Mouse (Mus musculus): Measurements from ENCODE around the gene Txndc12. TPM values are rescaled to one million over a fixed set of nuclear protein-coding genes. Genes with fewer than 3 reads are reported as not detected.

Txndc12 gene
- polyA plus RNA-seq (2011; ENCODE audit: insufficient read depth, insufficient read length, low read depth, missing spikeins), result 90.6 and 99.2 TPM in 2 replicates

DNA sequence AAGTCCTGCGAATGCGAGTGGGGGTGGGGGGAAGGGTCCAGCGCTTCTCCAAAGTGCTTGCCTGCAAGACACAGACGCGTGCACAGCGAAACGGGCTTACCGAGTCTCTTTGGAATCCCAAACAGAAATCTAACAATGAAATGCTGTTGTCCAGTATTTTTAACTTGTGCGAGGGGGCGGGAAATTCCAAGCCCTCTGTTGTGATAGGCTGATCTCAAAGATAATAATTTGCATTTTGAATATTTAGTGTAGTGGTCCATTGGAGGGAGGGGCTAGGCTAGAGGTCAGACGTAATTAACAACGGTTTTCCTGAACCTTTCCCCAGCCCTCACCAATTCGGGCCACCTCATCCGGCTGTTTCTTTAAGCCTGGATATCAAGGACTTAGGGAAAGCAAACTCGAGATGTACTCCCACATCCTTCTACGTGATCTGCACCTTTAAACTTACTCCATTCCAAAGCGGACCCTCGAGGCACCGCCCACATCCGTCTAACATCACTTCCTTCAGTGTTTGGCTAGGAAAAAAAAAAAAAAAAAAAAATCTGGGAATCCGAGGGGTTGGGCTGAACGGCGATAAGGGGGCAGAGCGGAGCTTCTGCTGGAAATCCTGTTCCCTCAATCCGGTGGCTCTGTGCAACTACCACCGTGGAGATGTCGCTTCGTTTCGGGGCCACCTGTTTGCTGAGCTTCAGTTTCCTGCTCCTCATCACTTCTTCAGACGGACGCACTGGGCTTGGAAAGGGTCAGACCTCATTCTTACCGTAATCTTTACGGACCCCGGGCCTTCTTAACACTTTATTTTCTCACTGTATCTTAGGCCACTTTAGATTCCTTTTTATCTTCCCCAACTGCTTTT lies at the start of gene Txndc12:
Txndc12 (plus strand) TSS at position 487 of the 856 bp plus-strand sequence.
- no peak for TF ChIP-seq EP300 (IDR thresholded peaks at IDR 0.05; ENCODE audit: insufficient read depth, low read depth, low read length)
- TF ChIP-seq POLR2A (IDR thresholded peaks at IDR 0.05; ENCODE audit: insufficient read depth, low read length), result peak; percentile 38
- Histone ChIP-seq H3K9me3 (replicated peaks; ENCODE audit: control insufficient read depth, insufficient read depth, low read length, poor library complexity, severe bottlenecking) (no peaks in the 10 kb centered on the region), H3K4me1 (ENCODE audit: control insufficient read depth, insufficient read depth, low read length) (no peaks in the 10 kb centered on the region), H3K9ac (ENCODE audit: low read depth, poor library complexity, severe bottlenecking) (peak within 1 kb of the TSS; percentile 95), H3K27ac (ENCODE audit: insufficient read depth, low read length) (peak within 1 kb of the TSS; percentile 97), H3K36me3 (ENCODE audit: control insufficient read depth, insufficient read depth, low read length, poor library complexity, severe bottlenecking) (peaks cover 7% of the 10 kb centered on the region; the same call in 1 of the 2 replicates), H3K4me3 (ENCODE audit: low read depth, low read length) (peak within 1 kb of the TSS; percentile 97), H3K27me3 (ENCODE audit: control insufficient read depth, insufficient read depth, low read length, poor library complexity, severe bottlenecking) (no peaks in the 10 kb centered on the region)

GRCm38 (mm10) chr4:108789258-108789936 lies 45.0 kb upstream of the Txndc12 start:
- H3K4me1 ChIP-seq (ENCODE audit: control insufficient read depth, insufficient read depth, low read length), result no peaks in the 10 kb centered on the region
- no peaks in the 10 kb centered on the region for H3K36me3 ChIP-seq (ENCODE audit: control insufficient read depth, insufficient read depth, low read length, poor library complexity, severe bottlenecking)
- no peak for TF ChIP-seq EP300 (IDR thresholded peaks at IDR 0.05; ENCODE audit: insufficient read depth, low read depth, low read length)
- no peak for TF ChIP-seq POLR2A (IDR thresholded peaks at IDR 0.05; ENCODE audit: insufficient read depth, low read length)
- no peak for TF ChIP-seq CTCF (IDR thresholded peaks at IDR 0.05; ENCODE audit: low read depth, low read length)
- no peak overlapping the region for H3K9ac ChIP-seq (ENCODE audit: low read depth, poor library complexity, severe bottlenecking)
- H3K27ac ChIP-seq (ENCODE audit: insufficient read depth, low read length), result no peak overlapping the region
- no peak overlapping the region for H3K4me3 ChIP-seq (ENCODE audit: low read depth, low read length)
- no peaks in the 10 kb centered on the region for H3K27me3 ChIP-seq (ENCODE audit: control insufficient read depth, insufficient read depth, low read length, poor library complexity, severe bottlenecking)
- H3K9me3 ChIP-seq (replicated peaks; ENCODE audit: control insufficient read depth, insufficient read depth, low read length, poor library complexity, severe bottlenecking), result no peaks in the 10 kb centered on the region

DNA sequence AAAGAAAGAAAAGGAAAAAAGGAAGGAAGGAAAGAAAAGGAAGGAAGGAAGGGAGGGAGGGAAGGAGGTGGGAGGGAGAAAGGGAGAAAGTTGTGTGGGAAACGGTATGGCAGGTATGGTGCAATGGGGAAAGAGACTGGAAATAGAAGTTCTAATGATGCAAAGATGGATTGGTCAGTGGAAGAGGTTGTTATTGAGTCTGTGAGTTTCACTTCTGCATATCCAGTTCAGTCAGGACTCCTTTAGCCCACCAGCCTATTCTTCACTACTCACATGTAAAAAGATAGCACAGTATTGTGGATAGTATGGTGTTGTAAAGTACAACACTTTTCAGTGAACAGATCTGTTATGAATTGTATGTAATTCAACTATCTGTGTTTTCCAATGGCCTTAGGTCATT lies 43.9 kb upstream of the Txndc12 start:
- Histone ChIP-seq H3K27me3 (ENCODE audit: control insufficient read depth, insufficient read depth, low read length, poor library complexity, severe bottlenecking) (no peaks in the 10 kb centered on the region), H3K4me1 (ENCODE audit: control insufficient read depth, insufficient read depth, low read length) (no peaks in the 10 kb centered on the region), H3K36me3 (ENCODE audit: control insufficient read depth, insufficient read depth, low read length, poor library complexity, severe bottlenecking) (no peaks in the 10 kb centered on the region), H3K9ac (ENCODE audit: low read depth, poor library complexity, severe bottlenecking) (no peak overlapping the region), H3K9me3 (replicated peaks; ENCODE audit: control insufficient read depth, insufficient read depth, low read length, poor library complexity, severe bottlenecking) (no peaks in the 10 kb centered on the region), H3K4me3 (ENCODE audit: low read depth, low read length) (no peak overlapping the region), H3K27ac (ENCODE audit: insufficient read depth, low read length) (no peak overlapping the region)
- no peak for TF ChIP-seq EP300 (IDR thresholded peaks at IDR 0.05; ENCODE audit: insufficient read depth, low read depth, low read length)
- no peak for TF ChIP-seq POLR2A (IDR thresholded peaks at IDR 0.05; ENCODE audit: insufficient read depth, low read length)
- no peak for TF ChIP-seq CTCF (IDR thresholded peaks at IDR 0.05; ENCODE audit: low read depth, low read length)

DNA sequence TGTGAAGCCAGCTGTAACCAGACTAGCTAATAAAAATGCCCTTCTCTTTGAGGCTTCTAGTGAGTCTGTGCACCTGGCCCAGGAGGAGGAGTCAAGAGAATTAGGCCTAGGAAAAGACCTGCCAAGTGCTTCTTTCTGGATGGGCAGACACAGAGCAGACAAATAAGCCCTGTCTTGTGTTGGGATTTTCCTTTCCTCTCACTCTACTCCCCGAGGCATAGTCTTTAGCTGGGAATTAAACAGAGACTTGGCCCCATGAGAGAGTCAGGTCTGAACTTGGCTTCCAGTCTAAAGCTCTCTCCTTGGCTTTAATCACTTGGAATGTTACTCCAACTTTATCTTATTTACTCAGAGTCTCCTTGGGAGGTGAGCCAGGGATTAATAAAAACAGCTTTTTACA lies 40.5 kb upstream of the Txndc12 start:
- no peaks in the 10 kb centered on the region for H3K9me3 ChIP-seq (replicated peaks; ENCODE audit: control insufficient read depth, insufficient read depth, low read length, poor library complexity, severe bottlenecking)
- TF ChIP-seq EP300 (IDR thresholded peaks at IDR 0.05; ENCODE audit: insufficient read depth, low read depth, low read length), result no peak
- TF ChIP-seq POLR2A (IDR thresholded peaks at IDR 0.05; ENCODE audit: insufficient read depth, low read length), result no peak
- TF ChIP-seq CTCF (IDR thresholded peaks at IDR 0.05; ENCODE audit: low read depth, low read length), result no peak
- no peaks in the 10 kb centered on the region for H3K36me3 ChIP-seq (ENCODE audit: control insufficient read depth, insufficient read depth, low read length, poor library complexity, severe bottlenecking)
- no peak overlapping the region for H3K27ac ChIP-seq (ENCODE audit: insufficient read depth, low read length)
- H3K27me3 ChIP-seq (ENCODE audit: control insufficient read depth, insufficient read depth, low read length, poor library complexity, severe bottlenecking), result no peaks in the 10 kb centered on the region
- no peak overlapping the region for H3K4me3 ChIP-seq (ENCODE audit: low read depth, low read length)
- no peak overlapping the region for H3K9ac ChIP-seq (ENCODE audit: low read depth, poor library complexity, severe bottlenecking)
- H3K4me1 ChIP-seq (ENCODE audit: control insufficient read depth, insufficient read depth, low read length), result no peaks in the 10 kb centered on the region

GRCm38 (mm10) chr4:108796701-108797100 lies 37.7 kb upstream of the Txndc12 start:
- H3K36me3 ChIP-seq (ENCODE audit: control insufficient read depth, insufficient read depth, low read length, poor library complexity, severe bottlenecking), result no peaks in the 10 kb centered on the region
- H3K9me3 ChIP-seq (replicated peaks; ENCODE audit: control insufficient read depth, insufficient read depth, low read length, poor library complexity, severe bottlenecking), result no peaks in the 10 kb centered on the region
- H3K9ac ChIP-seq (ENCODE audit: low read depth, poor library complexity, severe bottlenecking), result no peak overlapping the region
- no peak overlapping the region for H3K4me3 ChIP-seq (ENCODE audit: low read depth, low read length)
- H3K4me1 ChIP-seq (ENCODE audit: control insufficient read depth, insufficient read depth, low read length), result no peaks in the 10 kb centered on the region
- H3K27ac ChIP-seq (ENCODE audit: insufficient read depth, low read length), result no peak overlapping the region
- H3K27me3 ChIP-seq (ENCODE audit: control insufficient read depth, insufficient read depth, low read length, poor library complexity, severe bottlenecking), result no peaks in the 10 kb centered on the region
- TF ChIP-seq EP300 (IDR thresholded peaks at IDR 0.05; ENCODE audit: insufficient read depth, low read depth, low read length) (no peak), CTCF (IDR thresholded peaks at IDR 0.05; ENCODE audit: low read depth, low read length) (no peak), POLR2A (IDR thresholded peaks at IDR 0.05; ENCODE audit: insufficient read depth, low read length) (no peak)

Measured in ES-Bruce4 (cell line).